Mouse (Mus musculus) heart, adult 2 months (tissue): ENCODE measurements around the gene Setd1b. TPM values are rescaled to one million over a fixed set of nuclear protein-coding genes. Genes with fewer than 3 reads are reported as not detected.

Source experiments
- DNase-seq, 2 experiments: peaks; one replicate each; pipeline ENCODE4 v3.0.0; 2021
- H3K27ac ChIP-seq: fragments of 200-600 bp; 2 replicates; pipeline ENCODE4 v1.8.1; 2022
- H3K27me3 ChIP-seq: fragments of 200-500 bp; 2 replicates; pipeline ENCODE4 v1.6.1; 2012; ENCODE audit warnings: mild to moderate bottlenecking, low read length, inconsistent platforms, mixed read lengths; ENCODE audit not compliant: control insufficient read depth, insufficient read depth
- H3K36me3 ChIP-seq: fragments of 200-500 bp; 2 replicates; pipeline ENCODE4 v1.6.1; 2012; ENCODE audit warnings: low read length, inconsistent platforms; ENCODE audit not compliant: control insufficient read depth, insufficient read depth
- H3K4me1 ChIP-seq: fragments of 200-500 bp; 2 replicates; pipeline ENCODE4 v1.6.1; 2011; ENCODE audit warnings: low read length; ENCODE audit not compliant: control insufficient read depth, insufficient read depth
- H3K4me3 ChIP-seq: fragments of 200-600 bp; 2 replicates; pipeline ENCODE4 v1.8.1; 2022
- H3K79me2 ChIP-seq: fragments of 200-500 bp; replicated peaks from 2 replicates; pipeline ENCODE4 v1.6.1; 2012; ENCODE audit warnings: mild to moderate bottlenecking, inconsistent platforms, low read length, moderate library complexity, mixed read lengths; ENCODE audit not compliant: control insufficient read depth, insufficient read depth
- H3K9ac ChIP-seq: fragments of 200-500 bp; 2 replicates; pipeline ENCODE4 v1.6.1; 2012; ENCODE audit warnings: low read depth, mild to moderate bottlenecking, control low read depth, inconsistent platforms, low read length, mixed read lengths
- CTCF ChIP-seq: fragments of 200-600 bp; IDR thresholded peaks from 2 replicates; pipeline ENCODE4 v1.8.1; 2022; ENCODE audit warnings: antibody characterized with exemption, mild to moderate bottlenecking, moderate library complexity
- EP300 ChIP-seq: fragments of 200-500 bp; IDR thresholded peaks from 2 replicates; pipeline ENCODE4 v1.6.1; 2011; ENCODE audit warnings: low read depth, low read length, control low read depth; ENCODE audit not compliant: insufficient read depth
- POLR2A ChIP-seq: fragments of 200-500 bp; IDR thresholded peaks from 2 replicates; pipeline ENCODE4 v1.6.1; 2011; ENCODE audit warnings: mild to moderate bottlenecking, low read depth, low read length, control low read depth; ENCODE audit not compliant: insufficient read depth
- WGBS: fragments of 180-500 bp; shearing (Covaris S2); methylation state at CpG from one replicate; pipeline ENCODE4 v1.1.7; 2018; 5-methylcytosine and 5-hydroxymethylcytosine counted together
- intact Hi-C: fragments of 180-260 bp; cut with DNase I; formaldehyde crosslinking; loops from one replicate; pipeline ENCODE4 v1.15.1; 2025
- long read RNA-seq: library from polyadenylated mRNA; stranded (forward); transcript quantifications from one replicate; pipeline ENCODE4 v2.0.0, GENCODE M21; 2021
- polyA plus RNA-seq: library from polyadenylated mRNA; depleted of rRNA; stranded (reverse); fragments of >200 nt; gene quantifications from 2 replicates; pipeline ENCODE4 v1.2.3, GENCODE M21; 2012; rRNA removed
- total RNA-seq, 2 experiments: library from RNA; stranded (reverse); gene quantifications; 2 replicates each; pipeline ENCODE4 v1.2.3; 2021

The Setd1b gene
- total RNA-seq = 10 to 100 TPM; 12.9 to 19.4 TPM
- 6.4 and 7.4 TPM in 2 replicates for polyA plus RNA-seq
- long read RNA-seq = 0 reads

- Histone ChIP-seq H3K27ac (peak within 1 kb of the TSS; percentile 100), H3K79me2 (peaks cover 6% of the 10 kb centered on the region), H3K9ac (peak within 1 kb of the TSS; percentile 76), H3K4me3 (peak within 1 kb of the TSS; percentile 61), H3K4me1 (peaks cover 6% of the 10 kb centered on the region), H3K36me3 (peaks cover 7% of the 10 kb centered on the region), H3K27me3 (no peaks in the 10 kb centered on the region)
- under 1% methylated on average over 73 of the region's 103 CpGs for WGBS
- intact Hi-C loops = loop anchor here (1.0 kb wide), 1 partner anchor 8 kb away; no protein-coding TSS in a partner anchor
- TF ChIP-seq EP300 (0 out of 2 replicates have a peak, but pooled peaks have one; percentile 10), CTCF (peak; percentile 11; the same call in 1 of the 2 replicates), POLR2A (peak; percentile 61)
- peak; percentile 80 to 83 for DNase-seq
Observed at GRCm38 (mm10) chr5:123142161-123143157, at the start of gene Setd1b. Setd1b (plus strand) TSS chr5:123142193.

GRCm38 (mm10) chr5:123093077-123093633 is 48.8 kb upstream of the Setd1b start:
- Histone ChIP-seq H3K36me3 (no peaks in the 10 kb centered on the region), H3K27ac (no peak overlapping the region), H3K9ac (no peak overlapping the region), H3K79me2 (peaks cover 2% of the 10 kb centered on the region; the same call in 1 of the 2 replicates), H3K27me3 (no peaks in the 10 kb centered on the region), H3K4me3 (no peak overlapping the region), H3K4me1 (no peaks in the 10 kb centered on the region)
- WGBS = 83% methylated on average over 14 of the region's 14 CpGs
- intact Hi-C loops = no loop called here
- TF ChIP-seq CTCF = no peak
- no peak for DNase-seq

GRCm38 (mm10) chr5:123094238-123094991 is 47.6 kb upstream of the Setd1b start:
- 79% methylated on average over 25 of the region's 25 CpGs for WGBS
- intact Hi-C loops = no loop called here
- H3K4me3 ChIP-seq = no peak overlapping the region
- H3K4me1 ChIP-seq = no peaks in the 10 kb centered on the region
- H3K9ac ChIP-seq = no peak overlapping the region
- no peak overlapping the region for H3K27ac ChIP-seq
- no peaks in the 10 kb centered on the region for H3K27me3 ChIP-seq
- H3K36me3 ChIP-seq = no peaks in the 10 kb centered on the region
- peaks cover 2% of the 10 kb centered on the region; the same call in 1 of the 2 replicates for H3K79me2 ChIP-seq
- TF ChIP-seq POLR2A (no peak), EP300 (no peak), CTCF (no peak)
- DNase-seq = no peak

- peaks cover 2% of the 10 kb centered on the region; the same call in 1 of the 2 replicates for H3K79me2 ChIP-seq
- no peak overlapping the region for H3K9ac ChIP-seq
- no peaks in the 10 kb centered on the region for H3K36me3 ChIP-seq
- no peak overlapping the region for H3K4me3 ChIP-seq
- no peak overlapping the region for H3K27ac ChIP-seq
- no peak for DNase-seq
- WGBS = 88% methylated on average over 8 of the region's 8 CpGs
- intact Hi-C loops = no loop called here
- H3K4me1 ChIP-seq = no peaks in the 10 kb centered on the region
- H3K27me3 ChIP-seq = no peaks in the 10 kb centered on the region
- TF ChIP-seq EP300 (no peak), CTCF (no peak), POLR2A (no peak)
Observed at GRCm38 (mm10) chr5:123096299-123096698, 45.7 kb upstream of the Setd1b start.

- H3K79me2 ChIP-seq = 0 out of 2 replicates have a peak, but pooled peaks cover 2% of the 10 kb centered on the region
- intact Hi-C loops = no loop called here
- no peaks in the 10 kb centered on the region for H3K27me3 ChIP-seq
- no peaks in the 10 kb centered on the region for H3K4me1 ChIP-seq
- no peak for DNase-seq
- 77% methylated on average over 2 of the region's 2 CpGs for WGBS
- no peak overlapping the region for H3K4me3 ChIP-seq
- H3K9ac ChIP-seq = no peak overlapping the region
- TF ChIP-seq EP300 (no peak), CTCF (no peak), POLR2A (no peak)
- no peaks in the 10 kb centered on the region for H3K36me3 ChIP-seq
- no peak overlapping the region for H3K27ac ChIP-seq
Observed at GRCm38 (mm10) chr5:123098487-123098886, 43.5 kb upstream of the Setd1b start.
